Mouse (Mus musculus): Measurements from ENCODE around the gene Rtn3.
"Not testable (repeated sequence)": the region's sequence is repeated elsewhere in the genome, so short reads cannot be mapped to it uniquely, and the experiment has no call there.

Gene Rtn3

GRCm38 (mm10) chr19:7482599-7483511 lies at the start of gene Rtn3:
Gene Rtn3 (minus strand): TSS chr19:7483281.
- peak; percentile 96 for DNase-seq (ENCODE audit: low read depth)

- DNase-seq (ENCODE audit: low read depth): no peak
Measured at GRCm38 (mm10) chr19:7531906-7532305, 48.8 kb upstream of the Rtn3 start.

GRCm38 (mm10) chr19:7528639-7529428 lies 45.8 kb upstream of the Rtn3 start:
- peak; percentile 33 for DNase-seq (ENCODE audit: low read depth)

- peak; percentile 21 for DNase-seq (ENCODE audit: low read depth)
Measured at GRCm38 (mm10) chr19:7524879-7525278, 41.8 kb upstream of the Rtn3 start.

GRCm38 (mm10) chr19:7523781-7524180 lies 40.7 kb upstream of the Rtn3 start:
- no peak for DNase-seq (ENCODE audit: low read depth)

- DNase-seq (ENCODE audit: low read depth): no peak
Measured at GRCm38 (mm10) chr19:7523292-7523691, 40.2 kb upstream of the Rtn3 start.

GRCm38 (mm10) chr19:7522856-7523255 lies 39.8 kb upstream of the Rtn3 start:
- peak; percentile 57 for DNase-seq (ENCODE audit: low read depth)

GRCm38 (mm10) chr19:7521619-7522018 lies 38.5 kb upstream of the Rtn3 start:
- DNase-seq (ENCODE audit: low read depth): no peak

- no peak for DNase-seq (ENCODE audit: low read depth)
Measured at GRCm38 (mm10) chr19:7516437-7516836, 33.4 kb upstream of the Rtn3 start.

- no peak for DNase-seq (ENCODE audit: low read depth)
Measured at GRCm38 (mm10) chr19:7508026-7508425, 24.9 kb upstream of the Rtn3 start.

- no peak for DNase-seq (ENCODE audit: low read depth)
Measured at GRCm38 (mm10) chr19:7506321-7506720, 23.2 kb upstream of the Rtn3 start.

- no peak for DNase-seq (ENCODE audit: low read depth)
Measured at GRCm38 (mm10) chr19:7502432-7502831, 19.4 kb upstream of the Rtn3 start.

- DNase-seq (ENCODE audit: low read depth): no peak
Measured at GRCm38 (mm10) chr19:7500701-7501100, 17.6 kb upstream of the Rtn3 start.

GRCm38 (mm10) chr19:7498816-7499215 lies 15.7 kb upstream of the Rtn3 start:
- peak; percentile 56 for DNase-seq (ENCODE audit: low read depth)

GRCm38 (mm10) chr19:7496070-7496469 lies 13.0 kb upstream of the Rtn3 start:
- not testable (repeated sequence) for DNase-seq (ENCODE audit: low read depth)

- DNase-seq (ENCODE audit: low read depth): no peak
Measured at GRCm38 (mm10) chr19:7495221-7496038, 12.3 kb upstream of the Rtn3 start.

GRCm38 (mm10) chr19:7494187-7495015 lies 11.3 kb upstream of the Rtn3 start:
- peak; percentile 91 for DNase-seq (ENCODE audit: low read depth)

- no peak for DNase-seq (ENCODE audit: low read depth)
Measured at GRCm38 (mm10) chr19:7493352-7494186, 10.5 kb upstream of the Rtn3 start, which contains the start of gene Atl3. Gene Atl3 (plus strand): TSS chr19:7494040.

- no peak for DNase-seq (ENCODE audit: low read depth)
Measured at GRCm38 (mm10) chr19:7492682-7493081, 9.6 kb upstream of the Rtn3 start.

- no peak for DNase-seq (ENCODE audit: low read depth)
Measured at GRCm38 (mm10) chr19:7491960-7492359, 8.9 kb upstream of the Rtn3 start.
